Mouse (Mus musculus) ovary, postnatal 10 days (tissue): ENCODE data around the gene Gfer.

ENCODE experiments used
- DNase-seq: peaks from one replicate; pipeline ENCODE4 v3.0.0; 2022; ENCODE audit warnings: low spot score

The Gfer gene

GRCm38 (mm10) chr17:24647493-24647892, 48.5 kb downstream of the Gfer start:
- no peak for DNase-seq

GRCm38 (mm10) chr17:24646381-24646780, 49.6 kb downstream of the Gfer start:
- no peak for DNase-seq

GRCm38 (mm10) chr17:24645916-24646315, 50.0 kb downstream of the Gfer start:
- DNase-seq: no peak

GRCm38 (mm10) chr17:24644875-24645721, 50.9 kb downstream of the Gfer start:
- DNase-seq: no peak

GRCm38 (mm10) chr17:24644030-24644715, 51.8 kb downstream of the Gfer start:
- no peak for DNase-seq
